11 mouse cellular contexts compared by ENCODE assay signal in the genomic region with DNA sequence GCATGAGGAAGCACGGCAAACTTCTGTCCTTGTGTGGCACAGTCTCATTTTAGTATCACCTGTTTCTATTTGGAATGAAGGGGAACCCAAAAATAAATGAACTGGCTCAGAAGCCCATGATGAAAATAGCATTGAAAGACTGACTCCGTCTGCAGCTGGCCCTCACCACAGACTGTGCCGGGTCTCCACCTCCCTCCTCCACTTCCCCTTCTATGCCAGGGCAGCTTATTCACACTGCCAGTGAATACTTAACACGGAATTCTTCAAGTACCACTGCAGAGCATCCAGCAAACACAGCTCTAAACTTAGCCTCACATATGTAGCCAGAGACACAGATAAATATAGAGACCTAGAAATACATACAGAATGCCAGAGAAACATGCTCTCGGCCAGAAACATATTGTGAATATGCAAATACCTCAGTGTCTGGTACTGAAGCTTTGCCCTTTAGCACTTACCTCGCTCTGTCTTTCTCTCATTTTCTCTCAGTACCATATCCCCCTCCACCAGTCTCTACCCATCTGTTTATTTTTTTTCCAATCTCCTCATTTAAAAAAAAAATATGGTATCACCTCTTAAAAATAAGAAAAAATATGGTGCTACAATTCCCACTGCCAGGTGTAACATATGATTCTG.
DNase-seq lines count a peak whose midpoint lies in the region; ATAC-seq and TF ChIP-seq lines count a peak whose summit lies in the region.
"Had no signal": no experiment of that assay in that cellular context is flagged by ENCODE, and none has a peak within 500 bp of the region (broad histone marks: within the 10 kb centered on the region; RNA-seq: fewer than 3 reads in every experiment).

No protein-coding gene starts in this region.

- no peak for TF ChIP-seq CTCF in heart, adult 2 months (IDR thresholded peaks at IDR 0.05)
- TF ChIP-seq CTCF in heart, postnatal 0 days (IDR thresholded peaks at IDR 0.05; ENCODE audit: low read depth), result no peak
- TF ChIP-seq CTCF in kidney, adult 2 months (conservative IDR thresholded peaks at IDR 0.05; ENCODE audit: insufficient read depth, insufficient read length, low read depth, low read length), result no peak

- H3K4me1 ChIP-seq in heart, adult 2 months (ENCODE audit: control insufficient read depth, insufficient read depth, low read length), result peaks cover 3% of the 10 kb centered on the region; the same call in 1 of the 2 replicates
- peaks cover 5% of the 10 kb centered on the region; the same call in 1 of the 2 replicates for H3K4me1 ChIP-seq in heart, embryonic 10.5 days
- peaks cover 13% of the 10 kb centered on the region for H3K4me1 ChIP-seq in forebrain, embryonic 16.5 days (replicated peaks; ENCODE audit: control insufficient read depth, insufficient read depth, low read length)
- H3K4me1 ChIP-seq in heart, postnatal 0 days (ENCODE audit: control insufficient read depth, insufficient read depth), result no peaks in the 10 kb centered on the region; the same call in 1 of the 2 replicates
- H3K4me1 ChIP-seq in kidney, adult 2 months (ENCODE audit: control insufficient read depth, insufficient read depth, low read length), result no peaks in the 10 kb centered on the region

- no peaks in the 10 kb centered on the region for H3K79me2 ChIP-seq in heart, adult 2 months (replicated peaks; ENCODE audit: control insufficient read depth, insufficient read depth, low read length)

- no peaks in the 10 kb centered on the region for H3K36me3 ChIP-seq in heart, adult 2 months (ENCODE audit: control insufficient read depth, insufficient read depth, low read length)
- no peaks in the 10 kb centered on the region for H3K36me3 ChIP-seq in heart, embryonic 10.5 days
- H3K36me3 ChIP-seq in forebrain, embryonic 16.5 days (ENCODE audit: control insufficient read depth, insufficient read depth), result no peaks in the 10 kb centered on the region
- no peaks in the 10 kb centered on the region for H3K36me3 ChIP-seq in heart, postnatal 0 days (replicated peaks; ENCODE audit: control insufficient read depth, insufficient read depth, low read length)
- no peaks in the 10 kb centered on the region for H3K36me3 ChIP-seq in kidney, adult 2 months (ENCODE audit: control insufficient read depth, insufficient read depth, low read length)

- H3K9ac ChIP-seq in heart, adult 2 months (ENCODE audit: low read depth, low read length), result no peak overlapping the region
- no peak overlapping the region for H3K9ac ChIP-seq in forebrain, embryonic 16.5 days (replicated peaks; ENCODE audit: low read depth, low read length)
- no peak overlapping the region for H3K9ac ChIP-seq in heart, postnatal 0 days (replicated peaks; ENCODE audit: low read depth, low read length)
- H3K9ac ChIP-seq: hindbrain, embryonic 14.5 days had no signal

- TF ChIP-seq EP300 in heart, adult 2 months (IDR thresholded peaks at IDR 0.05; ENCODE audit: insufficient read depth, low read depth, low read length), result peak; percentile 68; the same call in 1 of the 2 replicates
- TF ChIP-seq EP300 in heart, postnatal 0 days (IDR thresholded peaks at IDR 0.05; ENCODE audit: low read depth), result no peak

- ATAC-seq in forebrain, embryonic 16.5 days, result peak; percentile 91
- peak; percentile 93 for ATAC-seq in heart, postnatal 0 days (ENCODE audit: insufficient read depth, low read depth)
- ATAC-seq in neutrophil, adult 5-6 weeks (ENCODE audit: extremely low read depth, insufficient number of reproducible peaks, low FRiP score, poor library complexity, severe bottlenecking), result peak; percentile 53; the same call in 1 of the 2 replicates

- peak; percentile 29 to 73 for DNase-seq in heart, adult 2 months
- no peak for DNase-seq in heart, embryonic 10.5 days (ENCODE audit: low spot score)
- peak; percentile 63 for DNase-seq in heart, postnatal 0 days (ENCODE audit: low spot score)
- no peak for DNase-seq in urinary bladder, postnatal 25 days (ENCODE audit: low spot score)
- DNase-seq in kidney, adult 2 months, result no peak
- DNase-seq in kidney, postnatal 14 days, result no peak
- DNase-seq: kidney, postnatal 25 days; midbrain, embryonic 14.5 days had no signal

- no peaks in the 10 kb centered on the region for H3K9me3 ChIP-seq in heart, embryonic 10.5 days
- no peaks in the 10 kb centered on the region for H3K9me3 ChIP-seq in forebrain, embryonic 16.5 days (ENCODE audit: control insufficient read depth, low read length)
- no peaks in the 10 kb centered on the region for H3K9me3 ChIP-seq in heart, postnatal 0 days (replicated peaks; ENCODE audit: control insufficient read depth, low read length)

- intact Hi-C loops in heart, adult 2 months (cut with DNase I), result loop anchor here (5.0 kb wide), 1 partner anchor 58 kb away; no protein-coding TSS in a partner anchor

- TF ChIP-seq POLR2A in heart, adult 2 months (IDR thresholded peaks at IDR 0.05; ENCODE audit: insufficient read depth, low read depth, low read length), result no peak
- TF ChIP-seq POLR2A in kidney, adult 2 months (IDR thresholded peaks at IDR 0.05; ENCODE audit: low read depth, low read length), result no peak

- H3K27ac ChIP-seq in heart, adult 2 months, result peak overlapping the region; percentile 47
- H3K27ac ChIP-seq in heart, embryonic 10.5 days, result no peak overlapping the region
- H3K27ac ChIP-seq in forebrain, embryonic 16.5 days (ENCODE audit: low read length), result peak overlapping the region; percentile 23; the same call in 1 of the 2 replicates
- H3K27ac ChIP-seq in heart, postnatal 0 days (ENCODE audit: low read depth), result 0 out of 2 replicates have a peak overlapping the region, but pooled peaks have one; percentile 5
- no peak overlapping the region for H3K27ac ChIP-seq in kidney, adult 2 months (ENCODE audit: insufficient read depth, low read depth, low read length)
- H3K27ac ChIP-seq: hindbrain, embryonic 14.5 days had no signal

- no peak overlapping the region for H3K4me3 ChIP-seq in heart, adult 2 months
- H3K4me3 ChIP-seq in heart, embryonic 10.5 days, result no peak overlapping the region
- no peak overlapping the region for H3K4me3 ChIP-seq in forebrain, embryonic 16.5 days (replicated peaks; ENCODE audit: low read length)
- no peak overlapping the region for H3K4me3 ChIP-seq in heart, postnatal 0 days (ENCODE audit: low read depth, low read length)
- no peak overlapping the region for H3K4me3 ChIP-seq in kidney, adult 2 months (ENCODE audit: insufficient read depth, low read depth, low read length)

- H3K27me3 ChIP-seq in heart, adult 2 months (ENCODE audit: control insufficient read depth, insufficient read depth, low read length), result no peaks in the 10 kb centered on the region
- H3K27me3 ChIP-seq in heart, embryonic 10.5 days (ENCODE audit: insufficient read depth, poor library complexity, severe bottlenecking), result no peaks in the 10 kb centered on the region
- H3K27me3 ChIP-seq in forebrain, embryonic 16.5 days (replicated peaks; ENCODE audit: control insufficient read depth, insufficient read depth, low read length), result no peaks in the 10 kb centered on the region; the same call in 1 of the 2 replicates
- no peaks in the 10 kb centered on the region for H3K27me3 ChIP-seq in heart, postnatal 0 days (ENCODE audit: control insufficient read depth, insufficient read depth, low read length)
- no peaks in the 10 kb centered on the region for H3K27me3 ChIP-seq in kidney, adult 2 months (replicated peaks; ENCODE audit: control insufficient read depth, insufficient read depth, low read length)

- 42% methylated on average over 6 of the region's 6 CpGs for WGBS in heart, adult 2 months
- 61% methylated on average over 6 of the region's 6 CpGs for WGBS in heart, embryonic 10.5 days
- WGBS in forebrain, embryonic 16.5 days, result 28% methylated on average over 6 of the region's 6 CpGs
- WGBS in heart, postnatal 0 days, result 25% methylated on average over 6 of the region's 6 CpGs
- 72% methylated on average over 6 of the region's 6 CpGs for WGBS in kidney, adult 2 months

- H3K4me2 ChIP-seq in forebrain, embryonic 16.5 days (ENCODE audit: low read length), result no peak overlapping the region
- H3K4me2 ChIP-seq in heart, postnatal 0 days (ENCODE audit: low read depth, low read length), result no peak overlapping the region
- H3K4me2 ChIP-seq: hindbrain, embryonic 14.5 days had no signal

Comparison
In these comparisons a context has a peak if more than half of its experiments do, and no peak if none do; other contexts are left out.
1. DNase-seq: peak in heart, adult 2 months (2 of 2) and heart, postnatal 0 days (single experiment); none in heart, embryonic 10.5 days (single experiment), urinary bladder, postnatal 25 days (single experiment), kidney, adult 2 months (single experiment) and kidney, postnatal 14 days (single experiment).
2. H3K27ac ChIP-seq: peak in heart, adult 2 months (single experiment), forebrain, embryonic 16.5 days (single experiment) and heart, postnatal 0 days (single experiment); none in heart, embryonic 10.5 days (single experiment) and kidney, adult 2 months (single experiment).
3. Peak in every context shown above with its lines, with median percentiles within 50 percentile points of each other: ATAC-seq.